Mouse (Mus musculus): ENCODE data around the gene L3mbtl4. TPM values are rescaled to one million over a fixed set of nuclear protein-coding genes. Genes with fewer than 3 reads are reported as not detected.

Gene L3mbtl4
- polyA plus RNA-seq, 1 experiment from 2014 or later = 6.6 TPM

DNA sequence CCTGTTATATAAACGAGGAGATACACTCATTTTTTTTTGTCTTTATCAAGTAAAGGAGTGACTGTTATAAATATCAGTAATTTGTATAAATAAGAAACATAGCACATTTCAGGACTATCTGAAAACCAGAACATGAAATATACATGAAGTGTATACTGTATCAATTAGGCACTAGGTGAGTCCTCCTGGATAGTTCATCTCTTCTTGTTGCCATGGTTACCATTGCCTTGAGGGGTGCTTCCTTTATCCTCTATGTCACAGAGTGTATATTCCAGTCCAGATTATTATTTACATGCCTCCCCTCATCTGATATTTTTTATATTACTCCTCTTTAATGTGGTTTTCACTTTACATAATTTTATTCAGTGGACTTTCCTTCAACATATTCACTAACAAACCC lies 392.9 kb downstream of the L3mbtl4 start:
- Histone ChIP-seq H3K9me3 (ENCODE audit: control insufficient read depth, low read length) (no peaks in the 10 kb centered on the region), H3K4me1 (ENCODE audit: control insufficient read depth, insufficient read depth, low read depth, low read length) (no peaks in the 10 kb centered on the region), H3K27ac (ENCODE audit: low read depth, low read length) (no peak overlapping the region), H3K36me3 (ENCODE audit: control insufficient read depth, insufficient read depth, low read length) (no peaks in the 10 kb centered on the region), H3K9ac (ENCODE audit: low read depth, low read length) (no peak overlapping the region), H3K4me3 (ENCODE audit: low read length) (no peak overlapping the region), H3K27me3 (replicated peaks; ENCODE audit: control insufficient read depth, insufficient read depth, low read length) (no peaks in the 10 kb centered on the region), H3K4me2 (ENCODE audit: low read length) (no peak overlapping the region)
- no peak for ATAC-seq
- WGBS = 76% methylated on average over 1 of the region's 1 CpGs

DNA sequence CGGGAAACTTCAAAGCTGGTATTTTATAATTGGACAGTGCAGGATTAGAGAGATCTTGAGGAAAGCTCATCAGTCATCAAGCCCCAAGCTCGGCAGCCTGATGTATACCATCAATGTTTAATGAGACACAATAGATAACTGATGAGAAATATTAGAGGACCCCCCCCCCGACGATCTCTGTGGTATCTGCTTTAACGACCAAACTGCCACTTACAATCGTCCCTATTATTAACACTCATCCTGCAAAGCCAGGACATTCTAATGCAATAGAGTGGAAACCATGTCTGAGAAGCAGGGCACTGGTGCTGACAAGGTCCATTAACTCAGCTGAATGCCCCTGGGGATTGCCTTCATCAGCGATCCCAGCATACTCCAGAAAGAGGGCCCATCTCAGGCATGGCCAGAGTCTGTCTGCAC lies 398.5 kb downstream of the L3mbtl4 start:
- no peak overlapping the region for H3K27ac ChIP-seq (ENCODE audit: low read depth, low read length)
- 0 out of 2 replicates have a peak, but pooled peaks have one; percentile 40 for ATAC-seq
- no peaks in the 10 kb centered on the region for H3K4me1 ChIP-seq (ENCODE audit: control insufficient read depth, insufficient read depth, low read depth, low read length)
- 41% methylated on average over 7 of the region's 7 CpGs for WGBS
- no peaks in the 10 kb centered on the region for H3K27me3 ChIP-seq (replicated peaks; ENCODE audit: control insufficient read depth, insufficient read depth, low read length)
- no peak overlapping the region for H3K9ac ChIP-seq (ENCODE audit: low read depth, low read length)
- no peaks in the 10 kb centered on the region for H3K9me3 ChIP-seq (ENCODE audit: control insufficient read depth, low read length)
- no peaks in the 10 kb centered on the region for H3K36me3 ChIP-seq (ENCODE audit: control insufficient read depth, insufficient read depth, low read length)
- no peak overlapping the region for H3K4me2 ChIP-seq (ENCODE audit: low read length)
- no peak overlapping the region for H3K4me3 ChIP-seq (ENCODE audit: low read length)

DNA sequence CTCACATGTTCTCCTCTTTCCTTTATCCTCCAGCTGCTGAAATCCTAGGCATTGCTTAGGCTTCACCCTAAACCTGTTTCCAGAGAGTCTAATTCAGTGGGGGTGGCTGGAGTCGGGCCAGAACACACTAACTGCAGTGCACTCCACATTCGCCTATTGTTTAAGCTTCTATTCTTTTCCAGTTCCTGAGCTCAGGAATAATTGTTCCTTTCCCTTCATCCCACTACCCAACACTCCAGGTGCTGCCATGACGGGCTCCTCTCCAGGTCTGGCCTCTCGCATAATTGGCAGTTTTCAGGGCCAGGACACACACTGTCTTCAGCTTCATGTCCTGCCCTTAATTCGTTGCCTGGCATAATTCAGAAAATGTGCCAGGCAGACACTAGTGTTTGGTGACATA lies 437.1 kb downstream of the L3mbtl4 start:
- Histone ChIP-seq H3K9ac (ENCODE audit: low read depth, low read length) (no peak overlapping the region), H3K36me3 (ENCODE audit: control insufficient read depth, insufficient read depth, low read length) (no peaks in the 10 kb centered on the region), H3K9me3 (ENCODE audit: control insufficient read depth, low read length) (no peaks in the 10 kb centered on the region), H3K4me2 (ENCODE audit: low read length) (no peak overlapping the region), H3K27ac (ENCODE audit: low read depth, low read length) (no peak overlapping the region), H3K27me3 (replicated peaks; ENCODE audit: control insufficient read depth, insufficient read depth, low read length) (no peaks in the 10 kb centered on the region), H3K4me1 (ENCODE audit: control insufficient read depth, insufficient read depth, low read depth, low read length) (no peaks in the 10 kb centered on the region), H3K4me3 (ENCODE audit: low read length) (no peak overlapping the region)
- 66% methylated on average over 5 of the region's 5 CpGs for WGBS
- no peak for ATAC-seq

DNA sequence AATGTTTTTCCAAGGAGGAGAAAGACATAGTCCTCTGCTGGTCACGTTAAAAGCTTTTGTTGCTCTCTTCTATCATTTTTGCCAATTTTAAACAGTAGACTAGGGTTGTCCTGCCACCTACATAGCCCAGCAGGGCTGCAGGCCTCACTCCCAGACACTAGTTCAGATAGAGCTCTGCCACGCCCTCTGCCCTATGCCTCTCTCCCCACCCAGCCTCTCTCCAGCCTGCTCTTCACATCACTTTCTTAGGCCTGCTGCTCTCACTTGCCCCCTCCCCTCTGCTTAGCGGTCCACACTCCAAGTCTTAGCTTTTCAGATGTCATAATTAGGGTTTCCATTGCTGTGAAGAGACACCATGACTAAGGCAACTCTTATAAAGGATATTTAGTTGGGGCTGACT lies 437.8 kb downstream of the L3mbtl4 start:
- H3K27me3 ChIP-seq (replicated peaks; ENCODE audit: control insufficient read depth, insufficient read depth, low read length) = no peaks in the 10 kb centered on the region
- no peak for ATAC-seq
- 82% methylated on average over 3 of the region's 3 CpGs for WGBS

DNA sequence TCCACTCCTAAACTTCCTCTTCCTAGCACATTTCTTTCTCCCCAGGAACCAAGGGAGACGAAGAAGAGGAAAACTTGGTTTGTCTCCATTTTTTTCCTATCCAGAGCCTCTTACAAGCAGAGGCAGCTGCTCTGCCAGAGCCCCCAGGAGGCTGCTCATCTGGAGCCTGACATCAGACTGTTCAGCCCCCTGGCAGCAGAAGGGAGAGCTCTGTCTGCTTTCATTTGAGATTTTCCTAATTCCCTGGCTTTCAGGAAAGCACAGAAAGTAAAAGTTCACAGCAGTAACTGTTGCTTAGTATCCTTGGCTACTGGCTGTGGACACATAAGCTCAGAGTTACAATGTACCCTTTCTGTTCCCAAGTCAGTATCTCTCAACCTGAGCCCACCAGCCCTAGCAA lies 474.7 kb downstream of the L3mbtl4 start:
- Histone ChIP-seq H3K27ac (ENCODE audit: low read depth, low read length) (no peak overlapping the region), H3K27me3 (replicated peaks; ENCODE audit: control insufficient read depth, insufficient read depth, low read length) (no peaks in the 10 kb centered on the region), H3K4me1 (ENCODE audit: control insufficient read depth, insufficient read depth, low read depth, low read length) (peaks cover 2% of the 10 kb centered on the region; the same call in 1 of the 2 replicates), H3K4me3 (ENCODE audit: low read length) (no peak overlapping the region), H3K9ac (ENCODE audit: low read depth, low read length) (no peak overlapping the region), H3K36me3 (ENCODE audit: control insufficient read depth, insufficient read depth, low read length) (no peaks in the 10 kb centered on the region), H3K4me2 (ENCODE audit: low read length) (no peak overlapping the region), H3K9me3 (ENCODE audit: control insufficient read depth, low read length) (no peaks in the 10 kb centered on the region)
- ATAC-seq = no peak
- 45% methylated on average over 1 of the region's 1 CpGs for WGBS

More for the DNA sequence above, 437.8 kb downstream of the L3mbtl4 start:
- H3K27ac ChIP-seq (ENCODE audit: low read depth, low read length) = no peak overlapping the region
- H3K4me3 ChIP-seq (ENCODE audit: low read length) = no peak overlapping the region
- no peak overlapping the region for H3K9ac ChIP-seq (ENCODE audit: low read depth, low read length)
- no peaks in the 10 kb centered on the region for H3K9me3 ChIP-seq (ENCODE audit: control insufficient read depth, low read length)
- H3K36me3 ChIP-seq (ENCODE audit: control insufficient read depth, insufficient read depth, low read length) = no peaks in the 10 kb centered on the region
- no peak overlapping the region for H3K4me2 ChIP-seq (ENCODE audit: low read length)
- no peaks in the 10 kb centered on the region for H3K4me1 ChIP-seq (ENCODE audit: control insufficient read depth, insufficient read depth, low read depth, low read length)

DNA sequence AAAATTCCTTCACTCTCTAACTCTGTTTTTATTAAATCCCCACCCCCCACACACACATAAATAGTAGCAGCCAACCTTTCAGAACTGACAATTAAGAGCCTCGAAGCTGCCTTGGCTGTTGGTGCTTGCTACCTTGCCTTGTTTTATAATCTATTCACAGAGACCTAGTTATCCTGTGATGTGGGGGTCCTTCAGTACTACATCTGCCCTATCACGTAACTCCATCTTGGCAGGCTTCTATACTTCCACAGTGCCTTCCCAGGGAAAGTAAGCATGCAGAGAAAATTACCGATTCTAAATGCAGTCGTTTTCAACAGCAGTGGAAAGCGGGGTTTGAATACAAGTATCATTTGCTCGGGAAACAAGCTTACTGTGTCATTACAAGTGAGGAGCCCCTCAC lies 476.9 kb downstream of the L3mbtl4 start:
- no peaks in the 10 kb centered on the region for H3K27me3 ChIP-seq (replicated peaks; ENCODE audit: control insufficient read depth, insufficient read depth, low read length)
- peaks cover 2% of the 10 kb centered on the region; the same call in 1 of the 2 replicates for H3K4me1 ChIP-seq (ENCODE audit: control insufficient read depth, insufficient read depth, low read depth, low read length)
- H3K4me2 ChIP-seq (ENCODE audit: low read length) = no peak overlapping the region
- H3K9ac ChIP-seq (ENCODE audit: low read depth, low read length) = no peak overlapping the region
- H3K4me3 ChIP-seq (ENCODE audit: low read length) = no peak overlapping the region
- no peaks in the 10 kb centered on the region for H3K9me3 ChIP-seq (ENCODE audit: control insufficient read depth, low read length)
- H3K27ac ChIP-seq (ENCODE audit: low read depth, low read length) = no peak overlapping the region
- 65% methylated on average over 6 of the region's 6 CpGs for WGBS
- H3K36me3 ChIP-seq (ENCODE audit: control insufficient read depth, insufficient read depth, low read length) = no peaks in the 10 kb centered on the region
- ATAC-seq = peak; percentile 52; the same call in 1 of the 2 replicates

DNA sequence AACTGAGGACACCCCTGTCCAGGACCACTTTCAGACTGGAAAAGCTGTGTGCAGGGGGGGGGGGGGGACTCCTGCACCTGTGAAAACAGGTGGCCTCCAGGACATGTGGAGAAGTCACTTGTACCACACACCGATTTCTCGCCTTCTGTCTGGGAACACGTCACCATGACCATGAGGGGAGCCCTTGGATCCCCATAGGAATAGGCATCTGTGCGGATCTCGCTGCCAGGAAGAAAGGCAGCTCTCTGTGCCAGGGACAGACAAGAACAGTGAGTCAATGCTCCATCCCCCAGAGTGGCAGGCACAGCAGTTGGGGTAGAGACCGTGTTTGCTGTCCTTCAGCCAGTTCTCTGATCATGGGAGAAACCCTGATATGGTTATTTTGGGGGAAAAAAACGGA lies 479.5 kb downstream of the L3mbtl4 start:
- Histone ChIP-seq H3K27ac (ENCODE audit: low read depth, low read length) (no peak overlapping the region), H3K9me3 (ENCODE audit: control insufficient read depth, low read length) (no peaks in the 10 kb centered on the region; the same call in 1 of the 2 replicates), H3K4me3 (ENCODE audit: low read length) (no peak overlapping the region), H3K9ac (ENCODE audit: low read depth, low read length) (no peak overlapping the region), H3K36me3 (ENCODE audit: control insufficient read depth, insufficient read depth, low read length) (no peaks in the 10 kb centered on the region), H3K27me3 (replicated peaks; ENCODE audit: control insufficient read depth, insufficient read depth, low read length) (no peaks in the 10 kb centered on the region), H3K4me2 (ENCODE audit: low read length) (no peak overlapping the region), H3K4me1 (ENCODE audit: control insufficient read depth, insufficient read depth, low read depth, low read length) (peaks cover 2% of the 10 kb centered on the region; the same call in 1 of the 2 replicates)
- no peak for ATAC-seq
- WGBS = 70% methylated on average over 7 of the region's 7 CpGs

DNA sequence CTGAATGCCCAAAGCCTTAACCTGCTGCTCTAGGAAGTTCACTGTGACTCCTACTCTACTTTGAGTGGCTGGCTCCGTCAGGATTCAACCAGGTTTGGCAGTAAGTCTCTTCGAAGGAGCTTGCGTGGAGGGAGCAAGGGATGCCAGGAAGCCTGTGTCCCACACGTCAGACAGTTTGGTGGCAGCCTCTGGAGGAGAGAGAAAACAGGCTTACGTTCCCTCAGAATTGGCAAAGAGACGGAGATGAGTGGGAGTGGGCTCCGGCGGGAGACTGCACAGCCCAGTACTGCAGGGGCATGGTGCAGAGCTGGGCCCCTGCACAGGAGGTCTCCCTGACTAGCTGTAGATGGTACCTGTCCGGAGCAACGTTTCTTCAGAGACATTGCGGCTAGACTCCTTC lies 481.2 kb downstream of the L3mbtl4 start:
- Histone ChIP-seq H3K9ac (ENCODE audit: low read depth, low read length) (no peak overlapping the region), H3K4me2 (ENCODE audit: low read length) (no peak overlapping the region), H3K27ac (ENCODE audit: low read depth, low read length) (no peak overlapping the region), H3K36me3 (ENCODE audit: control insufficient read depth, insufficient read depth, low read length) (no peaks in the 10 kb centered on the region), H3K9me3 (ENCODE audit: control insufficient read depth, low read length) (no peaks in the 10 kb centered on the region; the same call in 1 of the 2 replicates), H3K4me1 (ENCODE audit: control insufficient read depth, insufficient read depth, low read depth, low read length) (peaks cover 2% of the 10 kb centered on the region; the same call in 1 of the 2 replicates), H3K4me3 (ENCODE audit: low read length) (no peak overlapping the region), H3K27me3 (replicated peaks; ENCODE audit: control insufficient read depth, insufficient read depth, low read length) (no peaks in the 10 kb centered on the region)
- ATAC-seq = no peak
- 90% methylated on average over 11 of the region's 11 CpGs for WGBS

DNA sequence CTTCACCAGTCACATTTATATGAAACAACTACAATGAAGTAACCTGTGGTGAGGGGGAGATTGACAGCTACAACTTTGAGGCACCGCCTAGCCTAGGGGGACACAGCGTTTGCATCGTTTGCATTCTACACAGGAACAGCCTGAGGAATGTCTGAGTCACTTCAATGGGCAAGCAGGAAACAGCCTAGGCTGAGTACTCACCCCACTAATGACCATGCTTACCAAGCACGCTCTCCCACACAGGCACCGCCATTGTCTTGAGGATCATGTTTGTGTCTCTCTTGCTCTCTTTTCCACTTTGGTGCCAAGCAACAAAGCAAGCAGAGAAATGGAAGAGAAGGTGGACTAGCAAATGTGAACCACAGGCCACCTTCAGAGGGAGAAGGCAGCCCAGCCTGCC lies 484.8 kb downstream of the L3mbtl4 start:
- H3K27me3 ChIP-seq (replicated peaks; ENCODE audit: control insufficient read depth, insufficient read depth, low read length) = no peaks in the 10 kb centered on the region

DNA sequence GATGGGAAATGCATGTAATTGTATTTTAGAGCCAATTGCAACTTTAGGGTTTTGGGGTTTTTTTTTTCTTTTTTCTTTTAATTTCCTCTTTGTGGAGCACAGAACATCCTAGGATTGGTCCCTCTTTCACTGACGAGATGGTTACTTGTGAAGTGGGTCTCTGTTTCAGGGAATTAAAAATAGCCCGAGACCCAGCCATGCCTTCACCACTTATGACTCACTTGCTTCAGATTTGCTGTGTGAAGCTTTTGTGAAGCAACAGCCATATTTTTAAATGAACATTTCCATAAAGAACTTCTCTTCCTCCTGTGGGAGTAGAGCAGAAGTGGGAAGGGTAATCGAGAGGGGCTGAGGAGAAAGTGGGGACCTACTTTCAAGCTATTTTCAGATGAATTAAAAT lies 485.3 kb downstream of the L3mbtl4 start:
- no peaks in the 10 kb centered on the region; the same call in 1 of the 2 replicates for H3K9me3 ChIP-seq (ENCODE audit: control insufficient read depth, low read length)
- WGBS = 91% methylated on average over 3 of the region's 3 CpGs

More for the DNA sequence above, 484.8 kb downstream of the L3mbtl4 start:
- no peaks in the 10 kb centered on the region; the same call in 1 of the 2 replicates for H3K9me3 ChIP-seq (ENCODE audit: control insufficient read depth, low read length)
- 52% methylated on average over 5 of the region's 5 CpGs for WGBS
- H3K4me2 ChIP-seq (ENCODE audit: low read length) = no peak overlapping the region
- no peak overlapping the region for H3K4me3 ChIP-seq (ENCODE audit: low read length)
- no peaks in the 10 kb centered on the region for H3K36me3 ChIP-seq (ENCODE audit: control insufficient read depth, insufficient read depth, low read length)
- H3K9ac ChIP-seq (ENCODE audit: low read depth, low read length) = no peak overlapping the region
- ATAC-seq = peak; percentile 52; the same call in 1 of the 2 replicates
- no peak overlapping the region for H3K27ac ChIP-seq (ENCODE audit: low read depth, low read length)
- H3K4me1 ChIP-seq (ENCODE audit: control insufficient read depth, insufficient read depth, low read depth, low read length) = no peaks in the 10 kb centered on the region

More for the DNA sequence above, 485.3 kb downstream of the L3mbtl4 start:
- H3K9ac ChIP-seq (ENCODE audit: low read depth, low read length) = no peak overlapping the region
- no peak overlapping the region for H3K4me3 ChIP-seq (ENCODE audit: low read length)
- no peak overlapping the region for H3K4me2 ChIP-seq (ENCODE audit: low read length)
- no peaks in the 10 kb centered on the region for H3K4me1 ChIP-seq (ENCODE audit: control insufficient read depth, insufficient read depth, low read depth, low read length)
- no peaks in the 10 kb centered on the region for H3K27me3 ChIP-seq (replicated peaks; ENCODE audit: control insufficient read depth, insufficient read depth, low read length)
- H3K27ac ChIP-seq (ENCODE audit: low read depth, low read length) = no peak overlapping the region
- H3K36me3 ChIP-seq (ENCODE audit: control insufficient read depth, insufficient read depth, low read length) = no peaks in the 10 kb centered on the region
- ATAC-seq = no peak

Data from hindbrain, embryonic 16.5 days (tissue).